Mouse (Mus musculus) thymus, adult 2 months (tissue): ENCODE measurements around the gene Apaf1. TPM values are rescaled to one million over a fixed set of nuclear protein-coding genes. Genes with fewer than 3 reads are reported as not detected.

Source experiments
- DNase-seq: peaks from one replicate; pipeline ENCODE4 v3.0.0; 2021
- H3K27ac ChIP-seq: fragments of 200-500 bp; 2 replicates; pipeline ENCODE4 v1.5.1; 2012; ENCODE audit warnings: low read length, control low read depth; ENCODE audit not compliant: control insufficient read depth, insufficient read depth
- H3K27me3 ChIP-seq: fragments of 200-500 bp; 2 replicates; pipeline ENCODE4 v1.6.1; 2012; ENCODE audit warnings: mild to moderate bottlenecking, low read length, moderate library complexity, mixed read lengths; ENCODE audit not compliant: control insufficient read depth, insufficient read depth
- H3K36me3 ChIP-seq: fragments of 200-500 bp; 2 replicates; pipeline ENCODE4 v1.6.1; 2012; ENCODE audit warnings: mild to moderate bottlenecking, low read length, moderate library complexity; ENCODE audit not compliant: control insufficient read depth, insufficient read depth
- H3K4me1 ChIP-seq: fragments of 200-500 bp; replicated peaks from 2 replicates; pipeline ENCODE4 v1.6.1; 2012; ENCODE audit warnings: low read length; ENCODE audit not compliant: control insufficient read depth, insufficient read depth
- H3K4me3 ChIP-seq: fragments of 200-500 bp; 2 replicates; pipeline ENCODE4 v1.5.1; 2012; ENCODE audit warnings: mild to moderate bottlenecking, low read length, control low read depth, moderate library complexity; ENCODE audit not compliant: control insufficient read depth, insufficient read depth
- CTCF ChIP-seq: fragments of 200-500 bp; IDR thresholded peaks from 2 replicates; pipeline ENCODE4 v1.5.1; 2012; ENCODE audit warnings: mild to moderate bottlenecking, control low read depth, low read length, moderate library complexity, borderline replicate concordance; ENCODE audit not compliant: control insufficient read depth, poor library complexity, insufficient read depth; ENCODE audit errors: extremely low read depth
- POLR2A ChIP-seq: fragments of 200-500 bp; IDR thresholded peaks from 2 replicates; pipeline ENCODE4 v1.6.1; 2012; ENCODE audit warnings: mild to moderate bottlenecking, low read length, control low read depth, moderate library complexity; ENCODE audit not compliant: control insufficient read depth, poor library complexity, insufficient read depth; ENCODE audit errors: extremely low read depth
- WGBS: fragments of 180-500 bp; shearing (Covaris S2); methylation state at CpG from one replicate; pipeline ENCODE4 v1.1.7; 2018; 5-methylcytosine and 5-hydroxymethylcytosine counted together
- polyA plus RNA-seq: library from polyadenylated mRNA; depleted of rRNA; stranded (reverse); fragments of >200 nt; gene quantifications from 2 replicates; pipeline ENCODE4 v1.2.3, GENCODE M21; 2012

Apaf1 gene
- polyA plus RNA-seq, 1 experiment: 18.1 TPM

DNA sequence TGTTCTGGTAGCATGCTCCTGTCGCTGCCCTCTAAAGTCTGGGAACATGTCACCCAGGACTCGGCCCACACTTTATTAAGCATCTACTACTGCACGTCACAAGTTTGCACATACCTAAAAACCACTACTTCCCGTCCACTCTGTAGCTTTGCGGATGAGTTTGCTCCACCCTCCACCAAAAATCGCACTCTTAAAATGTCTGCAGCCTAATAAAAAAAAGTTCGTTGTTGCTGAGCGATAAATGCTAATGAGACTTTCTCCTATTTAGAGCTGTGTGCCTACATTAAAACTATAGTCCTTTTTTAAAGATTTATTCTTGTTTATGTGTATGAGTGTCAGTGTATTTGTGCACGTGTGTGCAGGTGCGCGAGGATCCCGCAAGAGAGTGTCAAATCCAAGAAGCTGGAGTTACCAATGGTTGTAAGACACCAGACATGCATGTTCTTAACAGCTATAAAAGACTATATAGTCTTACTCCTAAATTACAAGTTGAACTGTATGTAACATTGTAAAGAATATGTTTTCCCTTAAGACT, 890 bp upstream of the Apaf1 start:
- H3K36me3 ChIP-seq: 0 out of 2 replicates have a peak, but pooled peaks cover 3% of the 10 kb centered on the region
- WGBS: 35% methylated on average over 12 of the region's 12 CpGs
- DNase-seq: no peak
- H3K27ac ChIP-seq: no peak overlapping the region
- no peaks in the 10 kb centered on the region for H3K27me3 ChIP-seq
- peak overlapping the region; percentile 56 for H3K4me3 ChIP-seq
- peaks cover 3% of the 10 kb centered on the region; the same call in 1 of the 2 replicates for H3K4me1 ChIP-seq
- TF ChIP-seq POLR2A: no peak
- TF ChIP-seq CTCF: no peak

DNA sequence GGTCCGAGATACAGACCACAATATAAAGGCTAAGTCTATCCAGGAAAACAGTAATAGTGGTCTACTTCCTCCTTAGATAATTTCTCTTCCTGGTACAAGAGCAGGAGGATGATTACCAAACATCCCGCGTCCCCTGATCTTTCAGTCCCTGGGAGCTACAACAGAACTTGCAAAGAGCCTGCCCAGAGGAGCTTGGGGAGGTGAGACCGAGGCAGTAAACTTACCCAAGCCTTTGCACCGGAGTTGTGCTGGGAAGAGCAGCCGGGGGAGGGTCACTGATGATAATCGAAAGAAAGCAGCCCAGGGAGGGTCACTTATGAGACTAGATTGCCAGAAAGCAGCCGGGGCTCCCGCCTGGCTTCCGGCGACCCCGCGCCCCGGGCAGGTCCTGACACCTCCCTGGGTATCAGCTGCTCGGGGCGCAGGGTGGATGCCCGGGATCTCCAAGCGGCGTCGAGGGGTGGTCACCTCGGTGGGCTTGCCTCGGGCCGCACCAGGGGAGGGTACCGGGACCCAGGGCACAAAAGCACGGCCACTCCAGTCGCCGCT, 537 bp downstream of the Apaf1 start:
- Histone ChIP-seq H3K4me1 (peaks cover 3% of the 10 kb centered on the region; the same call in 1 of the 2 replicates), H3K27ac (peak overlapping the region; percentile 18; the same call in 1 of the 2 replicates), H3K4me3 (peak overlapping the region; percentile 87), H3K36me3 (peaks cover 12% of the 10 kb centered on the region), H3K27me3 (no peaks in the 10 kb centered on the region)
- TF ChIP-seq CTCF (no peak; the same call in 1 of the 2 replicates), POLR2A (no peak)
- under 1% methylated on average over 27 of the region's 27 CpGs for WGBS
- no peak for DNase-seq

DNA sequence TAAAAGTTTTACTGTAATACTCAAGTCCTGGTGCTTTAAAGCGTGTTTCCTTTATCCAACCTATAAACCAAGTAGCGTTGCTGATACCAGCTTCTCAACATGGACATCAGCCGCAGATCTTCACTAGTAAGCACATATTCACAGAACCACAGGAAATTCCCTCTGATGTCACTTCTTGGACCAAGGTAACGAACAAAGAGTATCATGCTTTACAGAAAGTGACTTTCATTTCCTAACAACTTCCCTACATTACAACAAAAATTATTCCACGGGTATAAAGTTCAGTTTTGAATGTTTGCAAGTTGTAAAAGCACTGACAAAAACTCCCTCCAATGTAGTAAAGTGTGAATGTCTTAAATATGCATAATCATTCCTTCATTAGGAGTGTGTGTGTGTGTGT, 2.0 kb downstream of the Apaf1 start:
- no peaks in the 10 kb centered on the region for H3K27me3 ChIP-seq
- DNase-seq: no peak
- H3K4me1 ChIP-seq: peaks cover 3% of the 10 kb centered on the region; the same call in 1 of the 2 replicates
- H3K36me3 ChIP-seq: peaks cover 12% of the 10 kb centered on the region
- H3K4me3 ChIP-seq: no peak overlapping the region
- H3K27ac ChIP-seq: no peak overlapping the region
- WGBS: 43% methylated on average over 5 of the region's 5 CpGs
- TF ChIP-seq POLR2A (no peak), CTCF (no peak)

DNA sequence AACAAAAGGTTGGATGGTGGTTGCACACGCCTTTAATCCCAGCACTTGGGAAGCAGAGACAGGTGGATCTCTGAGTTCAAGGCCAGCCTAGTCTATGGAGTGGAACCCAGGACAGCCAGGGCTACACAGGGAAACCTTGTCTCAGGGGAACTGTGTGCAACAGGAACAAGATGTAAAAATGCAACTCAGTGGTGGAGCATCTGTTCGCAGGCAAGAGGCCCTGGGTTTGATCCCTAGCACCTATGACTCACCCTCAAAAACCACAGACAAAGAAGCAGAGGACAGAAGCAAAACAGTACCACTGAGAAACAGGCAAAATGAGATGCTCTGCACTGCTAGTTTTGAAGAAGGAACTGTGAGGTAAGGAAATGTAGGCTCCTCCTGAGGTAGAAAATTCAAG, 5.9 kb downstream of the Apaf1 start:
- 67% methylated on average over 2 of the region's 2 CpGs for WGBS
- no peak overlapping the region for H3K4me3 ChIP-seq
- no peak overlapping the region for H3K27ac ChIP-seq
- H3K4me1 ChIP-seq: no peaks in the 10 kb centered on the region
- peaks cover 21% of the 10 kb centered on the region for H3K36me3 ChIP-seq
- no peak for DNase-seq
- no peak for TF ChIP-seq POLR2A
- no peak for TF ChIP-seq CTCF
- H3K27me3 ChIP-seq: no peaks in the 10 kb centered on the region

DNA sequence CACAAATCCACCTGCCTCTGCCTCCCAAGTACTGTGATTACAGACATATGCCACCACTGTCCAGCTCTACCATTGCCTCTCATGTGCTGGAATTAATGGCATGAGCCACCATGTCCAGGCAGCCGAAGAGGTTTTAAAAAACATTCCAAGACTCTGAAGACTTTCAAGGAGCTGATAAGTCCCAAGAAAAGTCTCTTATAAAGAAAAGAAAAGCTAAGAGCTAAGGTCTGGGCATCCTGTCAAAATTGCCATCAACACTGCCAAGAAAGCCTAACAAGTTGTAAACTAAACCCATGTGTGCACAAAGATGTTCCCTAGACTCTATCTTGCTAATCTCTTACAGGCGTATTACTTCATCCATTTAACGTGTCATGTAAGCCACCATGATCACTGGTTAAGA, 9.2 kb downstream of the Apaf1 start:
- peaks cover 18% of the 10 kb centered on the region for H3K36me3 ChIP-seq
- 97% methylated on average over 3 of the region's 3 CpGs for WGBS
- no peaks in the 10 kb centered on the region for H3K27me3 ChIP-seq
- DNase-seq: no peak
- no peaks in the 10 kb centered on the region for H3K4me1 ChIP-seq
- H3K27ac ChIP-seq: no peak overlapping the region
- TF ChIP-seq POLR2A: no peak
- TF ChIP-seq CTCF: no peak
- H3K4me3 ChIP-seq: no peak overlapping the region

DNA sequence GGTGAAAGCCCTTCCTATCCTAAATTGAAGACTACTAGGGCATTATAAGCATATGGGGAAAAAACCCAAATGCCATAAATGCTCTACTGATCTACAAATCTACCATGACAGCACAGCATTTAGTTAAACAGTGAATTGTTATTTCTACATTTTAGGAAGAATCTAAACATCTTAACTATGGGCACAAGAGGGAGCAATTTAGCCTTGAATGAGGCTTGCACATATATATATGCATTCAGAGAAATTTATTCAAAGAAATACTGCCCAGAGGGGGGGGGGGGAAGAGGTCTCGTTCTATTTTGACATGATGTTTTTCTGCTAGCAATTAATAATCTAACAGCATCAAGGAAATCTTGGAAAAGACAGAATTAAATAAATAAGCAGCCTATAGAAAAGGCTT, 10.8 kb downstream of the Apaf1 start:
- H3K27me3 ChIP-seq: no peaks in the 10 kb centered on the region
- no peak overlapping the region for H3K27ac ChIP-seq
- H3K4me1 ChIP-seq: no peaks in the 10 kb centered on the region
- H3K36me3 ChIP-seq: peaks cover 18% of the 10 kb centered on the region
- whole genome bisulfite sequencing: 52% methylated on average over 1 of the region's 1 CpGs
- no peak overlapping the region for H3K4me3 ChIP-seq
- TF ChIP-seq POLR2A (no peak), CTCF (no peak)
- DNase-seq: no peak

DNA sequence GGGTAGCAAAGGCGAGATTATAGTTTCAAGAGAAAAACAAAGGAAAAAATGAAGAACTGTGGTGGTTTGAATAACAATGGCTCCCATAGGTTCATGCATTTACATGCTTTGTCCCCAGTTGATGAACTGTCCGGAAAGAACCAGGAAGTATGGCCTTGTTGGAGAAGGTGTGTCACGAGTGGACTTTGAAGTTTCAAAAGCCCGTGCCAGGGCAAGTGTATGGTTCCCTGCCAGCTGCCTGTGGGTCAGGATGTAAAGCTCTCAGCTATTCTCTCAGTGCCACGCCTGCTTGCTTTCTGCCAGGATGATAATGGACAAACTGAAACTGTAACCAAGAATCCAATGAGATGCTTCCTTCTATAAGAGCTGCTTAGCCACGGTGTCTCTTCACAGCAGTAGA, 20.2 kb downstream of the Apaf1 start:
- 96% methylated on average over 6 of the region's 6 CpGs for WGBS
- Histone ChIP-seq H3K36me3 (peaks cover 48% of the 10 kb centered on the region), H3K4me3 (no peak overlapping the region), H3K27me3 (no peaks in the 10 kb centered on the region), H3K4me1 (no peaks in the 10 kb centered on the region), H3K27ac (no peak overlapping the region)
- DNase-seq: no peak
- TF ChIP-seq CTCF (no peak), POLR2A (no peak)
